Mouse (Mus musculus): Measurements from ENCODE around the gene Plxna2. TPM values are rescaled to one million over a fixed set of nuclear protein-coding genes. Genes with fewer than 3 reads are reported as not detected.

Gene Plxna2
- polyA plus RNA-seq, 1 experiment from 2014 or later: 7.7 TPM

- peaks cover 24% of the 10 kb centered on the region for H3K4me1 ChIP-seq (ENCODE audit: control insufficient read depth, insufficient read depth, low read length)
- under 1% methylated on average over 62 of the region's 62 CpGs for WGBS
- H3K9me3 ChIP-seq (ENCODE audit: control insufficient read depth, low read depth, low read length): no peaks in the 10 kb centered on the region
- H3K4me2 ChIP-seq (replicated peaks; ENCODE audit: low read depth, low read length): peak overlapping the region; percentile 90
- peak overlapping the region; percentile 50 for H3K27ac ChIP-seq (ENCODE audit: low read length)
- no peaks in the 10 kb centered on the region for H3K36me3 ChIP-seq (ENCODE audit: control insufficient read depth, insufficient read depth, low read length)
- ATAC-seq (ENCODE audit: insufficient number of reproducible peaks, insufficient read depth, low FRiP score, low read depth): peak; percentile 94
- peak overlapping the region; percentile 65 for H3K9ac ChIP-seq (replicated peaks; ENCODE audit: low read depth, low read length)
- no peaks in the 10 kb centered on the region for H3K27me3 ChIP-seq (ENCODE audit: control insufficient read depth, insufficient read depth, low read length)
- H3K4me3 ChIP-seq (ENCODE audit: low read depth, low read length): peak overlapping the region; percentile 83
Observed at GRCm38 (mm10) chr1:194619353-194620244, 1.6 kb downstream of the Plxna2 start.

- WGBS: under 1% methylated on average over 49 of the region's 56 CpGs
- H3K36me3 ChIP-seq (ENCODE audit: control insufficient read depth, insufficient read depth, low read length): no peaks in the 10 kb centered on the region
- peak overlapping the region; percentile 65 for H3K9ac ChIP-seq (replicated peaks; ENCODE audit: low read depth, low read length)
- H3K4me3 ChIP-seq (ENCODE audit: low read depth, low read length): peak overlapping the region; percentile 83
- H3K27ac ChIP-seq (ENCODE audit: low read length): peak overlapping the region; percentile 50; the same call in 1 of the 2 replicates
- no peaks in the 10 kb centered on the region for H3K27me3 ChIP-seq (ENCODE audit: control insufficient read depth, insufficient read depth, low read length)
- peak; percentile 39 for ATAC-seq (ENCODE audit: insufficient number of reproducible peaks, insufficient read depth, low FRiP score, low read depth)
- H3K4me1 ChIP-seq (ENCODE audit: control insufficient read depth, insufficient read depth, low read length): peaks cover 31% of the 10 kb centered on the region
- peak overlapping the region; percentile 90 for H3K4me2 ChIP-seq (replicated peaks; ENCODE audit: low read depth, low read length)
- H3K9me3 ChIP-seq (ENCODE audit: control insufficient read depth, low read depth, low read length): no peaks in the 10 kb centered on the region
Observed at GRCm38 (mm10) chr1:194620245-194620991, 2.4 kb downstream of the Plxna2 start.

DNA sequence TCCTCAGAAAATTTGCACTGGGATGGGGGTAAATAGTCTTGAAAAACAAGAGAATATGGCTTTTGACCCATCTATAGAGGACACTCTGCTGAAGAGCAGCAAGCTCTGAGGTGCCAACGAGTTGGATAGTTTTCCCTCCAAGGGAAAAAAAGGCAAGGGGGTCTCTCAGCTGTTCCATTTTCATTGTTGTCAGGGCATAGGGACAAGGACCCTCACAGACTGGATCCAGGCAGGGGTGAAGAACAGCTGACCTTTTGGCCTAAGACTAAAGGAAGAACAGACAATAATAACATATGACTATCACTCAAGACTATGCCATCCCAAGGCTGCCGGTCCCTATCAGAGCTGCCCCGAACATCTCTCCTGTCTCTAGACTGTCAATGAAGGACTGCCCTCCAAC is 4.2 kb downstream of the Plxna2 start:
- Histone ChIP-seq H3K9me3 (ENCODE audit: control insufficient read depth, low read depth, low read length) (no peaks in the 10 kb centered on the region), H3K27me3 (ENCODE audit: control insufficient read depth, insufficient read depth, low read length) (no peaks in the 10 kb centered on the region), H3K4me3 (ENCODE audit: low read depth, low read length) (no peak overlapping the region; the same call in 1 of the 2 replicates), H3K27ac (ENCODE audit: low read length) (no peak overlapping the region), H3K9ac (replicated peaks; ENCODE audit: low read depth, low read length) (no peak overlapping the region), H3K36me3 (ENCODE audit: control insufficient read depth, insufficient read depth, low read length) (no peaks in the 10 kb centered on the region), H3K4me1 (ENCODE audit: control insufficient read depth, insufficient read depth, low read length) (peaks cover 45% of the 10 kb centered on the region), H3K4me2 (replicated peaks; ENCODE audit: low read depth, low read length) (peak overlapping the region; percentile 90; the same call in 1 of the 2 replicates)
- ATAC-seq (ENCODE audit: insufficient number of reproducible peaks, insufficient read depth, low FRiP score, low read depth): no peak
- WGBS: 58% methylated on average over 3 of the region's 3 CpGs

DNA sequence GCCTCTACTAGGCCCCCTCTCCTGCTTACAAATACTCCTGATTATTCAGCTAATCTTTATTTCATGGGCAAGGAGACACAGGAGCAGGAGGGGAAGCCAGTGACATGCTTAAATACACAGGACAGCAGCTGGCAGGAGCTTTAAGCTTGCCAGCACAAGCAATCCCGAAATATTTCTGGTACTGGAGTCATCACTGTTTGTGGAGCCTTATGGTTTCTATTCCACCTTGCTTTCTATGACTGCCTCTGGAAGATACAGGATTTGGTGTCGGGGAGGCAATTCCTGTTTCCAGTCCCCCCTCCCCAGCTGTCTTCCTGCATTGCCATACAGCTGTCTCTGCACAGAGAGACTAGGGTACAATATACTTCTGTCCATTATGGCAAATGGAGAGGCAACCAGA is 4.7 kb downstream of the Plxna2 start:
- Histone ChIP-seq H3K27me3 (ENCODE audit: control insufficient read depth, insufficient read depth, low read length) (no peaks in the 10 kb centered on the region), H3K4me2 (replicated peaks; ENCODE audit: low read depth, low read length) (peak overlapping the region; percentile 90; the same call in 1 of the 2 replicates), H3K27ac (ENCODE audit: low read length) (no peak overlapping the region), H3K9ac (replicated peaks; ENCODE audit: low read depth, low read length) (no peak overlapping the region), H3K4me1 (ENCODE audit: control insufficient read depth, insufficient read depth, low read length) (peaks cover 45% of the 10 kb centered on the region), H3K9me3 (ENCODE audit: control insufficient read depth, low read depth, low read length) (no peaks in the 10 kb centered on the region), H3K36me3 (ENCODE audit: control insufficient read depth, insufficient read depth, low read length) (no peaks in the 10 kb centered on the region), H3K4me3 (ENCODE audit: low read depth, low read length) (no peak overlapping the region)
- WGBS: 52% methylated on average over 2 of the region's 2 CpGs
- ATAC-seq (ENCODE audit: insufficient number of reproducible peaks, insufficient read depth, low FRiP score, low read depth): no peak

DNA sequence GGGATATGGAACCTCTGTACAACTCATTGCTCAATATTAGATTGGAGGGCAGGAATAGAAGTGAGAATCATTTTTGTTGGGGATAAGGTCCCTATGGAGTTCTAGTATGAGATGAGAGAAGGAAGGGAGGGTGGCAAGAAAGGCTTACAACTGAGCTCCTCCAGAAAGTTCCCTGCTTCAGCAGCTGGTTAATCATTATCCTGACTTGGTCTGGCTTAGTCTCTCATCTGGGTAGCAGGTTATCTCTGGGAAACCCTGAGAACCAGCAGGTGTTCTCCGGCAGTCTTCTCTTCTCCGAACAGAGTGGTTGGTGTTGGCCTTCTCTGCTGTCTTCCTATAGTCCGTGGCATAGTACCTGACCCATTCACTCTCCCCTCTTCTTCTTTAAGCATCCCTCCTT is 5.6 kb downstream of the Plxna2 start:
- no peak for ATAC-seq (ENCODE audit: insufficient number of reproducible peaks, insufficient read depth, low FRiP score, low read depth)
- H3K27ac ChIP-seq (ENCODE audit: low read length): no peak overlapping the region

GRCm38 (mm10) chr1:194624411-194624810 is 6.4 kb downstream of the Plxna2 start:
- Histone ChIP-seq H3K9ac (replicated peaks; ENCODE audit: low read depth, low read length) (no peak overlapping the region), H3K27me3 (ENCODE audit: control insufficient read depth, insufficient read depth, low read length) (no peaks in the 10 kb centered on the region), H3K27ac (ENCODE audit: low read length) (no peak overlapping the region), H3K4me1 (ENCODE audit: control insufficient read depth, insufficient read depth, low read length) (peaks cover 52% of the 10 kb centered on the region), H3K4me2 (replicated peaks; ENCODE audit: low read depth, low read length) (no peak overlapping the region; the same call in 1 of the 2 replicates), H3K36me3 (ENCODE audit: control insufficient read depth, insufficient read depth, low read length) (no peaks in the 10 kb centered on the region), H3K9me3 (ENCODE audit: control insufficient read depth, low read depth, low read length) (no peaks in the 10 kb centered on the region), H3K4me3 (ENCODE audit: low read depth, low read length) (no peak overlapping the region)
- 45% methylated on average over 2 of the region's 2 CpGs for WGBS
- ATAC-seq (ENCODE audit: insufficient number of reproducible peaks, insufficient read depth, low FRiP score, low read depth): no peak

More for the DNA sequence above, 5.6 kb downstream of the Plxna2 start:
- H3K4me3 ChIP-seq (ENCODE audit: low read depth, low read length): no peak overlapping the region
- no peaks in the 10 kb centered on the region for H3K36me3 ChIP-seq (ENCODE audit: control insufficient read depth, insufficient read depth, low read length)
- H3K9ac ChIP-seq (replicated peaks; ENCODE audit: low read depth, low read length): no peak overlapping the region
- WGBS: 54% methylated on average over 3 of the region's 3 CpGs
- H3K4me2 ChIP-seq (replicated peaks; ENCODE audit: low read depth, low read length): no peak overlapping the region; the same call in 1 of the 2 replicates
- peaks cover 45% of the 10 kb centered on the region for H3K4me1 ChIP-seq (ENCODE audit: control insufficient read depth, insufficient read depth, low read length)
- H3K9me3 ChIP-seq (ENCODE audit: control insufficient read depth, low read depth, low read length): no peaks in the 10 kb centered on the region
- H3K27me3 ChIP-seq (ENCODE audit: control insufficient read depth, insufficient read depth, low read length): no peaks in the 10 kb centered on the region

GRCm38 (mm10) chr1:194624973-194625372 is 7.0 kb downstream of the Plxna2 start:
- H3K4me3 ChIP-seq (ENCODE audit: low read depth, low read length): no peak overlapping the region
- no peak for ATAC-seq (ENCODE audit: insufficient number of reproducible peaks, insufficient read depth, low FRiP score, low read depth)
- no peaks in the 10 kb centered on the region for H3K27me3 ChIP-seq (ENCODE audit: control insufficient read depth, insufficient read depth, low read length)
- H3K27ac ChIP-seq (ENCODE audit: low read length): no peak overlapping the region
- WGBS: 49% methylated on average over 4 of the region's 4 CpGs
- no peaks in the 10 kb centered on the region for H3K36me3 ChIP-seq (ENCODE audit: control insufficient read depth, insufficient read depth, low read length)
- no peak overlapping the region for H3K9ac ChIP-seq (replicated peaks; ENCODE audit: low read depth, low read length)
- peaks cover 57% of the 10 kb centered on the region for H3K4me1 ChIP-seq (ENCODE audit: control insufficient read depth, insufficient read depth, low read length)
- H3K4me2 ChIP-seq (replicated peaks; ENCODE audit: low read depth, low read length): no peak overlapping the region
- no peaks in the 10 kb centered on the region for H3K9me3 ChIP-seq (ENCODE audit: control insufficient read depth, low read depth, low read length)

- WGBS: 83% methylated on average over 2 of the region's 2 CpGs
- H3K4me3 ChIP-seq (ENCODE audit: low read depth, low read length): no peak overlapping the region
- H3K4me2 ChIP-seq (replicated peaks; ENCODE audit: low read depth, low read length): no peak overlapping the region
- H3K36me3 ChIP-seq (ENCODE audit: control insufficient read depth, insufficient read depth, low read length): no peaks in the 10 kb centered on the region
- H3K27ac ChIP-seq (ENCODE audit: low read length): no peak overlapping the region
- no peak for ATAC-seq (ENCODE audit: insufficient number of reproducible peaks, insufficient read depth, low FRiP score, low read depth)
- no peak overlapping the region for H3K9ac ChIP-seq (replicated peaks; ENCODE audit: low read depth, low read length)
- H3K4me1 ChIP-seq (ENCODE audit: control insufficient read depth, insufficient read depth, low read length): peaks cover 56% of the 10 kb centered on the region
- no peaks in the 10 kb centered on the region for H3K27me3 ChIP-seq (ENCODE audit: control insufficient read depth, insufficient read depth, low read length)
- H3K9me3 ChIP-seq (ENCODE audit: control insufficient read depth, low read depth, low read length): no peaks in the 10 kb centered on the region
Observed at GRCm38 (mm10) chr1:194626109-194626508, 8.1 kb downstream of the Plxna2 start.
